Mouse (Mus musculus): ENCODE measurements around the gene Kcnj5. TPM values are rescaled to one million over a fixed set of nuclear protein-coding genes. Genes with fewer than 3 reads are reported as not detected.
A peak's percentile ranks its signal among the peaks of the same experiment; 100 is the strongest.

The Kcnj5 gene
- not detected for total RNA-seq (2021)
- long read RNA-seq, experiment 1 = 0 reads
- long read RNA-seq, experiment 2 = 0 reads

DNA sequence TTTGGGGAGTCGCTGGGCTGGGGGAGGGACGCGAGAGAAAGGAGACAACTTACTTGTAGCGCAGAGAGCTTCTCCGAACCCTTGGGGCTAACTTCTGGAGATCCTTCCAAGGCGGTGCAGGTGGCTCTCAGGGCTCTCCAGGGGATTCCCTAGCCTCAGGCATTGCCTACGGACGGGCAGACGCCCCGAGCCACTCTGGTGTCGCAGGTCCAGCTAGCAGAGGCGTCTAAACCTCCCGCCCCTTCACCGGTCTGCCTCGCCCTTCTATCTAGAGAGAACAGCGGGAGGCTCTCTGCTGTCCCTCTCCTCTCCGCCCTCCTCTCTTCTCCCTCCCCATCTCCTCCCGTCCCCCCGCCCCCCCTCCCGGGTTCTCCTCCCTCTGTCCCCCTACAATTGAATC, at the start of gene Kcnj5:
Gene Kcnj5, minus strand, starts transcription at position 300 of the 400 bp plus-strand sequence.
- DNase-seq = no peak

DNA sequence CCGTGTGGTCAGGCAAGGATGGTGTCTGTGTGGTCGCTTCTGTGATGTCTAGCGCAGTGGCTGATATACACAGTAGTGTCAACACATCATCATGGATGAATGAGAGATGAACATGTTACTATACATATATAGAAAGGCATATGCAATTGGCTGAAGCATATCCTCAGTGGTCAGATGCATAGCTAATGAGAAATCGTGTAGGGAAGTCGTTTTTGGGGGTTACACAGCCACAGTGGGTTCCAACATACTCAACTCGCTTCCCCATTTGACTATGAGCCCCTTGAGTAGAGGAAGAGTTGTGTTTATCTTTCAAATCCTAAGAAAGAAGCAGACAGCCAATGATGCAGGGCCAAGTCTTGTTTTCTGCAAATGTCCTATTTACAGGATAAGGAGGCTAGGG, 48.6 kb upstream of the Kcnj5 start:
- no peak for DNase-seq

DNA sequence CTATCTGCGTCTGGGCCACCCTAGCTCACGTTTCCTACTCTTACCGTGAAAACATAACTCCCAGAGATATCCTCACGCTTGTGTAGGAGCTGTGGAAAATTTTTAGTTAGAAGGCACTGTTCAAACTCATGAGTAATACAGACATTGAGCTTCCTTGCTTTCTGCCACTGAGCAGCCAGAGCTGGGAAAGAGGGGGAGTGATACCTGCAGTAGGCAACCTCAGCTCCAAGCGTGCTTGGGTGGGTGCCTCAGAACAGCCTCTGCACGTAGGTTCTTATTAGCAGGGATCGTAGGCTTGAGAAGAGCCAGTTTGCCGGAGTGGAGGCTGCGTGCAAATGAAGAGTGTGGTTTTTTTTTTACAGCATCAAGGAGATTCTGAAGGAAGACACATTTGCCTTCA, 47.6 kb upstream of the Kcnj5 start:
- DNase-seq = no peak

DNA sequence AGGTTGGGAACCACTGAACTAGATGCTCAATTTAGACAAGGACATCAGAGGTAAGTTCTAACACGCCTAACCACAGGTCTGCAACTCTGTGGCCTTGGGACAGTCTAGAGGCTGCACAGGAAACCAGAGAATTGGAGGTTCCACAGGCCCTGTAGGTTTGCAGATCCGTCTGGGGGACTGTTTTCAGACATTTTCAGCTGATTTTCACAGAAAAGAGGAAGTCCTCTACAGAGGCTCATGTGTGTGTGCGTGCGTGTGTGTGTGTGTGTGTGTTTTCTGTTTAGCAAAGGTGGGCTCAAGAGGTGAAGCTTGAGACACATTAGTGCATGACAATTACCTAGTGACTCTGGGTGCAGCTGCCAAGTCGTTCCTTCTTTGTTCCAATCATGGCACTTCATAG, 46.9 kb upstream of the Kcnj5 start:
- no peak for DNase-seq

DNA sequence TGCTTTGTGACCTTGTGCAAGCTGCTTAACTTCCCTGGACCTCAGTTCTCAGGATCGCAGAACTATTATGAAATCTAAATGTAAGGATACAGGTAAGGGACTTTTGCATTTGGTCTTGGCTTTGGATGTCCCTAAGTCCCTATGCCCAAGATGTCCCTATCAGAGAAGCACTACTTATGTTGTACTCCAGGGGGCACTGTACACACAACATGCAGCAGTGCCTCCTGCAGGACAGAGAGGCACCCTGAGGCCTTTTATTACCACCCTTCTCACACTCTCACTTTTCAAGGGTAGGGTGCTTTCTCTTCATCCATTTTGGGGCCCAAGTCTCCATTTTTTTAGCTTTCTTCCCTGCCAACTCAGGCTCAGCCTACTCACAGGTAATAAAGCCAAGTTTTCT, 44.0 kb upstream of the Kcnj5 start:
- DNase-seq = no peak

DNA sequence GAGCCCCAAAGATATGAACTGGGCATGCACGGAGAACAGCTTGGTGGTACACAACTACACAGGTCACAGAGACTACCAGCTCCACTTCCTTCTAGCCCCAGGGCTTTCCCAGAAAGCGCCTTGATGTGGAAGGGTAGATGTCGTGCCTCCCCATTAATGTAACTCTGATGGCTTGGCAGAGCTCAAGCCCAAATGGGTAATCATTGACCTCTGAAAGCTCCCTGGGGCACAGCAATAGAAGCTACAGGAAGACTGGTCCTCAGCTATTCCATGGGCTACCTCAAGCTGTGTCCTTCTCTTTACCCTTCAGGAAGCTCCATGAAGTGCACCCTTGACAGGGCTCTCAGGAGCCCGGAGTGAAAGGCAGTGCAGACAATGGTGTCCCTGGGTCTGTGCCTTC, 40.8 kb upstream of the Kcnj5 start:
- DNase-seq = no peak

DNA sequence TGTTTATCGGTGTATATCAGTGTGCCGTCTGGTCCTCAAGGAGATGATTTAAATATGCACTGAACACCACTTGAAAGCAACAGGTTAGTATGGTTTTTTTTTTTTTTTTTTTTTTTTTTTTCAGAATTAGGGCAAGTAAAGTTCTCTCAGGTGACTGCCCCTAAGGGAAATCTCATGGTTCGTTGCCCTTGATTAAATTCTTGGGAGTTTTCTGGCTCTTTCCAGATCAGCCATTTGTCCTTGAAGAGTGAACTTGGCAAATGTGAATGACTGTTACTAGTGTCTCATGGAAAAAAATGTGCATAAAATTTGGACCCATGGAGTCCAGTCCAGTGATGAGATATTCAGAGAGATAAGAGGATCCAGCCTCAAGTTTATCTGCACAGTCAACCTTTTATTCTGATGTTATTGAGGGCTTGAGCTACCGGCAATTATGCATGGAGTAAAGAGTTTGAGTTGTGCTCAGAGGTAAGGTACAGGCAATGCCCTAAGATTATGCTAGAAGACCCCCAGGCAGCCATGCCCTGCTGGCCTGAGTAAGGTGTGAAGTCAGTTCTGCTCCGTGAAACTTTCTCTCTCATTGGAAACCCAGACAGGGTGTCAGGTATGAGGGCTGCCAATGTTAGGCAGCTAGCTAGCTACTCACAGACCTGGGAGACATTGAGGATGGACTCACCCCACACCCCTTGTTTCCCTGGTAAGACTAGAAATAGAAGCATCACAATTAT, 32.9 kb upstream of the Kcnj5 start:
- no peak for DNase-seq

DNA sequence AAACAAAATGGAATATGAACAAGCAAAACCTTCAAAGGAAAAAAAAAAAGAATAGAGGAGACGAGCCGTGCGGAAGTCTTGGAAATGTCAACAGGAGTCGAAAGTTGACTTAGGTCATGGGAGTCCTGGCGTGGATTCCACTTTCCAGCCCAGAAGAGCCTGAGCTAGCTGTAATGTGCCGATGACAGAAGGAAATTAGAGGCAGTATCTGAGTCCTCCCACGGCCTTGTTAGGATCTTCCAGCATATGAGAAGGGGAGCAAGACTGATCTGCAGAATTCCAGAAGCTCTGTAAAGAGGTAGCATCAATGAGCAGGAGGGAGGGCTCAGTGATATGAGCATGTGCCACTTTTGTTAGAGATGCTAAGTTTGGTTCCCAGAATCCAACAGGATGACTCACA, 31.9 kb upstream of the Kcnj5 start:
- DNase-seq = no peak

DNA sequence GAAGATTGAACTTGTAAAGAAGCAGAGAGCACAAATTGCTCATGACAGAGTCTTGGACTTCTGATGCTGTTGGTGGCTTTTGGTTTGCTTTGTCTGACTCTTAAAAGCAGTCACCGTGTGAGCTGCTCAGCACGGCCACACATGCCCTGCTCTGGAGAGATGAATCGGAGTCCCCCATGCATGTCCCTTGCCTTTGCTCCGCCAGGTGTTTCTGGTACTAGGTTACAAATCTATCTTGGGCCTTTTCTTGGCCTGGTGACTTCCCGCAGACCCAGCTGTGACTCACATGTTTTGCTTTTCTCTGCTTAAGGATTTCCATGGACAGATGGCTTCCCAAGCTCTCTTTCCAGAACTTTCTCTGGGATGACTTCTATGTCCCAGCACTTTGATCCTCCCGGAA, 29.5 kb upstream of the Kcnj5 start:
- no peak for DNase-seq

DNA sequence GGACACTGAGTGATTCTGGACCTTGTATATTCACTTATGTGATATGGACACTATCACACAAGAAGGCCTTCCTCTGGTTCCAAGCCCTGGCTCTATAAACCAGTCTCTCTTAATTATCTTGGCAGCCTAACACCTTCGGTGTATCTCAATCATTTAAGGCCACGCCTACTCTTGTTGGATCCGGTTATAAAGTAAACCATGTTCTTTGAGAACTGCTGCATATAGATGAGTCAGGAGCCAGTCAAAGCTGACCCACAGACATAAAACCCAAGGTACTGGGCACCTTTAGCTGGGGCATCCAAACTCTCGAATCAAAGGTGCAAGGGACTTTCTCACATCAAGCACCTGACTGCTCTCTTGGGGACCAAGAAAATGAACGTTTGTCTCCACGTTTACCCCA, 28.1 kb upstream of the Kcnj5 start, which contains the start of gene Kcnj1:
Gene Kcnj1, plus strand, starts transcription at position 292 of the 400 bp plus-strand sequence.
- DNase-seq = no peak

DNA sequence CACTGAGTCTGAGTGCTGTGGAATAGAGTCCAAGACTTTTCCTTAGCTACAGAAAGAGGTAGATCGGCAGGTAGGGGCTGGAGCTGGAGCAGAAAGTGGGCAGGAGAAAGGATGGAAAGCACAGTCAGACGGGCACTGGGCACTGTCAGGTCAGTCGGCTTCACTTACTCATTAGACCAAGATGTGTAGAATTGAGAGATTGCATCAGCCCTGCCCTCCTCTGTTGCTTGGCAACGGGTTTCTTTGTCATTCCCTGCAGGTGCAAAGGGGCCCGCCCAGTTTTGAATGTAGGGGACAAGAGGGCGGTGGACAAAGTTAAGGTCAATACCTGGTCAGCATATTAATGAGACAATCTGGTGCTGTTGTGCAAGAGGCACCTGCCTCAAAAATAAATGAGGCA, 25.2 kb upstream of the Kcnj5 start:
- no peak for DNase-seq

DNA sequence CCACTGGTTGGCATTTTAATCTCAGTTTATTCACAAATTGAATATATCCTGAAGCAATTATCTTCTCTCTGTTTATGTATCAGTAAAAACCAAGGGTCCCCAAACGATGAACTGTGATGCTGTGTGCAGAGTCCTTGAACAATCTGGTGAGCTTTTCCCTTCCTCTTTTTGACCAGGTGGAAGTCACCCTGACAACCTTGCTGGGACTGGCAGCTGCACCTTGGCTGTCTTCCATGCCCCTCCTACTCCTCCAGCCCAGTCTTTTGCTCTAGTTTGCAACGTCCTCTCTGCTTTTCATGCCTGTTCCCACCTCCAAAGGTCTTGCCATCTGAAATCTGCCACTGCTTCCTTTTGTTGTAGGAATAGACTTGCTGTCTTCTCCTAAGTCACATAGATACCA, 24.7 kb upstream of the Kcnj5 start:
- DNase-seq = no peak

DNA sequence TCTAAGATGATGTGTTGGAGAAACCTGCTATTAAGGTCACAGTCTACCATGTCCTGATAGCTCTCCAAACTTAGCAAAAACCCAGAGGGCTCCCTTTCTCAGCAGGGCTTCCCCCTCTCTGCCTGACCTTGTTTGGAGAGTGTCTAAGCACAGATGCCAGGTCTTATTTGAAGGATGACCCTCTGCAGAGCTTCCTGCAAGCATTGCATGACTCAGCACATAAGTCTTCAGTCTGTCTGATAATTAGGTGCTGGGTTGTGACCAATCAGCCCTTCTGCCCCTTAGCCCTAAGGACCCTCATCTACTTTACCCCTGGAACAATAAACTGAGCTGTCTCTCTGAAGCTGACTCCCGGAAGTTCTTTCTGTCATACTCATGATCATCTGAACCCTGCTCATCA, 16.6 kb upstream of the Kcnj5 start:
- DNase-seq = no peak

DNA sequence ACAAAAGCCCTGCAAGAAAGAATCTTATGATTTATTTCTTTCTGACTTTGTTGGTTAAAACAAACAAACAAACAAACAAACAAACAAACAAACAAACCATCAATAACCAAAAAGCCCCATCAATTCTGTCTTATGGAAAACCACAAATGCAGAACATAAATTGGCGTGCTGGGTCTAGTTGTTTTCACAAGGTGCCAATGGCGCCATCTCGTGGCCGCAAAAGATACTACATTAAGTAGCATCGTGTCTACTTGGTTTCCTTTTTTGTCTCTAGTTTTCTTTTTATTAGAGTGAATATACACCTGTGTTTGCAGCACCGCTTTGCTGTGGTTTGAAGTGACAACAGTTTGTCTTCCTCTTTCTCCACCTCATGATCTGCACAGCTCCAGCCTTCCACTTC, 6.2 kb upstream of the Kcnj5 start:
- peak; percentile 18 for DNase-seq

DNA sequence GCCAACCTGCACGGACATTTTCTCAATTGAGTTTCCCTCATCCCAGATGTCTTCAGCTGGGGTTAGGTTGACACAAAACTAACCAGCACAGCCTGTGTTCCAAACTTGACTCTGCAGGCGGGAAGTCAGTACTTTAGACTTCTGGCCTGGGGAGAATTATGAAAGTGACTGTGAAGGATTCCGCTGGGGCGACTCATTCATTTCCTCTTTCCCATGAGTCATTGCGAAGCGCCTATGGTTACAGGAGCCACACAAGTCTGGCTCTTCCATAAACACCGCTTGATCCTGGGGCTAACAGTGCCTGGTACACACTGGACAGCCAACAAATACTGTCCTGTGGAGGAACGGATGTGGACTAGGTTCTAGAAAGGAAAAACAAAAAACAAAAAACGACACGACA, 5.2 kb upstream of the Kcnj5 start:
- DNase-seq = no peak

DNA sequence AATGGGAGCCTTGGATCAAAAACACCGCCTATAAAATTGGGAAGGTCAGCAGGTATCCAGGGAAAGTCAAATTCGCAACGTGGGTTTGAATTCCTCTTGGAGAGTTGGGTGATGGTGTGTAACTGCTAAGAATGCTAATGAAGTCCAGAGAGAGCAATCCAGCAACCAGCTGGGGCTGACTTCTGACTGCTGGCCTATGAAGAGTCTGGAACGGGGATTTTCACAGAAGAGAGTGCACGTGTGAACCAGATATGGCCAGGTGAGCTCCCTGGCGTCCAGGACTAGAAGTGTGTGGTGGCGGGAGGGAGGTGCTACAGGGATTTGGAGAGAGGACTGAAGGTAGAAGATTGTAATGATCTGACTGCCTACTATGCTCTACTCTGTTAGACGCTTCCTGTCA, 3.9 kb upstream of the Kcnj5 start:
- DNase-seq = no peak

DNA sequence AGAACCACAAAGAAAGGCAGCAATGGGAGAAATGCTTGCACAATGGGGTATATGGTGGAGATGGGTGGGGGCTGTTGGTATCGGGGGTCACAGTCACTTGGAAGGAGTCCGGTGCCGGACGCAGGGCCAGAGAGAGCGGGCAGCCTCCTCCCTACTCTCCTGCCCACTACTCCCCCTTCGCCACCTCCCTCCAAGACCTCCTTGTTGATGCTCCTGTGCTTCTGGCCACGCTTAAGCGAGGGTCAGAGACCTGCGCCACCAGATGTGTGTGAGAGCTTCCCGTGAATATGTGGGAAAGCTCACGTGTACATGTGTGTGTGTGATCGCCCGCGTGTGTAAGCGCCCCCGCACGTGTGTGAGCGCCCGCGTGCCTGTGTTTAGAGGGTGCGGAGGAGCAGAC, 339 bp upstream of the Kcnj5 start:
- no peak for DNase-seq

DNA sequence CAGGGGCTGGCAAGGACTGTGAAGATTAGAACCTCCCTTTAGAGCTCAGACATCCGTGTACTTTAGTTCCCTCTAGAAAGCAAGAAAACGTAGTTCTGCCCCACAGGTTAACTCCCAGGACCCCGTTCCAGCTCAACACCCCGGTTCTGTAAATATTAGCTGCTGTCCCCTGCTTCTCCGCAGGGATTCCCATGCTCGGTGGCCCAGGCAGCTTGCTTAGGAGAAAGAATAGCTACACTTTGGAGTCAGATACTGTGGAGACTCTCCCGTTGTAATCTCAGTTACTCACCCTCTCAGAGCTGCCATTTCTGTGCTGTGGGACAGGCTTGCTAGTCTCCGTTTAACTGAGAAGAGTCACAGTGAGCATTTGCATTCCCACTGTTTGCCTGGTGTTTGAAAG, 1.2 kb downstream of the Kcnj5 start:
- no peak for DNase-seq

DNA sequence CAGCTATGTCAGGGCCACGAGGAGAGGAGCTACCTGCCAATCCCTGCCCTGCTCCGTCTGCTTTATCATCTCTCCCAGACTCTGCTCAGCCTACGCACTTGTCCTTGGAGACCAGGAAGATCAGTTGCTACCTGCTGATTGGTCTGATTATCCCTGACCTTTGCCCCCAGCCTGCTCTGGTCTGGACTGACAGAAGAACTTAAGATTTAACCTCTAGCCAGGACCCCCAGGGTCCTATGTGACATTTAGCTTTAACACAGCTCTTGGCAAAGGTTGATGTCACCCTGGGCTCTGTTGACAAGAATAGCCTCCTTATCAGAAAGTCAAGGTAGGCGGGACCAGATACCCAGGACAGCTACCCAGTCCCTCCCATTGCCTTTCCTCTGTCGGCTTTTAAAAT, 3.3 kb downstream of the Kcnj5 start:
- no peak for DNase-seq

DNA sequence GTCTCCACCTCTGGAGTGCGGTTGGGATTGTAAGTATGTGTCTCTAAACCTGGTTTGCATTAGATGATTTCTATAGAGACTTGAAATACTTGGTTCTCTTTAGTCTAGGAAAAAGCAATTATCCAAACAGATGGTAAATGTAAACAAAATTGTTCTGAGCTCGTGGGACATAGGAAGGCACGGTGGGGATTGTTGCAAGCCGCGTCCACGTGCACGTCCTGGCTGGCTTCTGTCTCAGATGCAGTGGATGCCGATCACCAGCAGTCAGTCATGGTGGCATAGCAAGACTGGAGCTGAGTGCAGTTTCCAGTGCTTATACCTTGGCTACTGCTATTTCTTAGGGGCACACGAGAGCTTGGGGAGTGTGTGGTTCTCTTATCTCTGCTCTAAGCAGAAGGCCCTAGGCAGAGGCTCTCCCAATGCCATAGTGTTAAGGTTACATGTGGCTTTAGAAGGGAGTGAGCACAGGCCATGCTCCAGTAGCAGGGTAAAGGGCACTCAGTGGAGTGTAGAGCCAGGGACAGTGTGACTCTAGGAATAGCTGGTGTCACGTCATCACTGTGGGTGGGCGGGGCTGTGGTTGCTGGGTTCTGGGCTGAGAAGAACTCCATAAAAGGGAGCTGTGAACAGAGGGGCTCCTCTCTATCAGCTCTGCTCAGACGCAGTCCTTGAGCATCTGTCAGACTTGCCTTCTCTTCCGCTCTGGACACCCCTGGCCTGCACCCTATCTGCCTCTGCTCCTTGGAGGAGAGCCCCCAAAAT, 8.6 kb downstream of the Kcnj5 start:
- no peak for DNase-seq

DNA sequence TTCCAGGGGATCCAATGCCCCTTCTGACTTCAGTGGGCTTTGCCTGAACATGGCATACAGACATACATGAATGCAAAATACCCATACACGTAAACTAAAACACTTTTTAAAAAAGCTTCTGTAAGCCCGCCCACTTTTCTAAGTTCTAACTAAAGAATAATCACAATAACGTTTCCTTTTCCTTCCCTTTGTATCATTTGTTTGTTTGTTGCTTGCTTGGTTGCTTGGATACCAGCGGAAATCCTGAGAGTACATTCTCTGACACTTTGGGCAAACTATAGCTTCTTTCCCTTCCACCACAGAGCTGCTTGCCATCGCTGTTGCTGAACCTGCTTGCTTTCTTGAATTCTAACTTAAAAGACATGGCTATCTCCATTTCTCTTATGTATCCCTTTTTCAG, 13.0 kb downstream of the Kcnj5 start:
- no peak for DNase-seq

DNA sequence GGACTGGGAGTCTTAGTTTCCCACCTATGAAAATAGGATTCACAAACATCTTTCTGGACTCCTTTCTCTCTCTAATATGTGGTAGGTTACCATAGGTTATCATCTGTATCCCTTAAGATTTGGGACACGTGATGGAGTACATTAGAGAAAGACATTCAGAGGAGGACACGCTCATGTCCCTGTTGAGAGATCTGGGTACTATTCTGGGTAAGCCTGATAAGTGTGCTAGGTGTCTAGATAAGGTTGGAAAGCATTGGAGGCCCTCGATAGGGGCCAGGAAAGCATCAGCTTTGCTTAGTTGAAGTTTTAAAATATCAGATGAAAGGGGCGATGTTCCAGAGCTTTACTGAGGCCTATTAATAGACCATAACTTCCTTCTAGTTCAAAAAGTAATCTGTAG, 15.4 kb downstream of the Kcnj5 start:
- no peak for DNase-seq

DNA sequence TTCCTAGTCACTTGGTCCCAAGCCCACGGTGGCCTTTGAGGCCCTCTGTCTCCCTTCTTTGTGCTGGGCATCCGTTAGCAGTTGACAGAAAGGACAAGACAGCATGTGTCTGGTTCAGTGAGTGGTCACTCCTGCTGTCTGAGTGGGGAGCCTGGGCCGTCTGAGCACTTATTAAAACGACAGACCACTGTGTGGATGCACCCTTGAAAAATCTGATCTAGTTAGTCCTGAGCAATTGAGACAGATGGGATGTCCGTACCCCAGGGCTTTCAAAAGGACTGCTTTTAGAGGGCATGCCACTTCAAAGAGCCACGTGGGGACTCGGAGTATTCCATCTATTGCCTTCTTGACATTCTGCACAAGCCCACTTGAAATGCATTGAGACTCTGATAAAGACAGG, 20.5 kb downstream of the Kcnj5 start:
- DNase-seq = no peak

DNA sequence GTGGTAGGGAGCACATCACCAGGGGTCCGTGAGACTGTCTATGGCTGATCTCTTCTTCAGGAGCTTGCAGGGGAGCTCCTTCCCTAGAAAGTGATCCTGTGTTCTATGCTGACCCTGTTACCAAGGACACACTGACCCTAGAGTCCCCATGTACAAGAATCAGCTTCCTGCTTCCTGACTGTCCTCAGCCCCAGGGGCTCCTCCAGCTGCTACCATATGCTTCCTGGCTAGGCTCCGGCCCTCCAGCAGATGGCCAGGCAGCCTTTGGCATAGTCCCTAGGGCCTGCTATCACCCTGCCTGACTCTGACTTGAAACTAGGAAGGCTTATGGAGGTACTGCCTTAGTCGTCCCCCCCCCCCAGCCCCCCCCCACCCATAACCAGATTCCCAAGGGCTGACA, 24.0 kb downstream of the Kcnj5 start:
- no peak for DNase-seq
